In the genomic region with DNA sequence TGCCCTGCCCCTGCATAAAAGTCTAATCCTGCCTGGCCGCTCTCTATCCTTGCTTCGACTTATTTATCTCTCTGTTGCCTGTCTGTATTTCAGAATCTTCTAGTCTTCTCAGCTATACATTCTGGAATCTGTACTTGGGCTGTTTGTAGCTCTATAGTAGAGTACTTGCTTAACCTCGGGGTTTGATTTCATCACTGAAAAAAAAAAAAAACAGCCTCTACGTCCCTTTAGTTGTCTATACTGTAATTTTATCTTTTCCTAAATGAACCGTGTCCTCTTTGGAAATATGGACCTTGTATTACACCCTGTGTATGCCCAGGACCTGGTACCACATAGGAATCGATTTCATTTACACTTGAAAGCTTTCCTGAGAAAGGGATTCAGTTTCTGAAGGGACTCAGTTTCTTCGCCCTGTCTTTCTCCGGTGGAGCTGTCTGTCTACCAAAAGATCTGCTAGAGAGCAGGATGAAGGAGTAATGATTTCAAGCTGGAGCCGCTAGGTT, we compare ENCODE assay signal across 8 mouse cellular contexts. TPM values are rescaled to one million over a fixed set of nuclear protein-coding genes. Genes with fewer than 3 reads are reported as not detected.
DNase-seq lines count a peak whose midpoint lies in the region; ATAC-seq and TF ChIP-seq lines count a peak whose summit lies in the region.

No protein-coding gene starts in this region.

- no peaks in the 10 kb centered on the region for H3K79me2 ChIP-seq in myocyte (ENCODE audit: control insufficient read depth, insufficient read depth)

- H3K27ac ChIP-seq in kidney, postnatal 0 days: peak overlapping the region; percentile 75; the same call in 1 of the 2 replicates
- H3K27ac ChIP-seq in embryonic facial prominence, embryonic 12.5 days: no peak overlapping the region
- H3K27ac ChIP-seq in intestine, embryonic 16.5 days (ENCODE audit: low read length): no peak overlapping the region

- no peaks in the 10 kb centered on the region for H3K36me3 ChIP-seq in kidney, postnatal 0 days (ENCODE audit: insufficient read depth, low read length)
- peaks cover 7% of the 10 kb centered on the region; the same call in 1 of the 2 replicates for H3K36me3 ChIP-seq in embryonic facial prominence, embryonic 12.5 days
- H3K36me3 ChIP-seq in intestine, embryonic 16.5 days (ENCODE audit: control insufficient read depth, insufficient read depth, low read length): 0 out of 2 replicates have a peak, but pooled peaks cover 2% of the 10 kb centered on the region
- no peaks in the 10 kb centered on the region for H3K36me3 ChIP-seq in myocyte (ENCODE audit: control insufficient read depth, insufficient read depth)

- no peaks in the 10 kb centered on the region for H3K27me3 ChIP-seq in kidney, postnatal 0 days (ENCODE audit: insufficient read depth, low read length)
- peaks cover 43% of the 10 kb centered on the region for H3K27me3 ChIP-seq in embryonic facial prominence, embryonic 12.5 days
- H3K27me3 ChIP-seq in intestine, embryonic 16.5 days (replicated peaks; ENCODE audit: control insufficient read depth, insufficient read depth, low read length): peaks cover 10% of the 10 kb centered on the region
- H3K27me3 ChIP-seq in myocyte (ENCODE audit: control insufficient read depth, insufficient read depth, insufficient read length): no peaks in the 10 kb centered on the region

- H3K4me3 ChIP-seq in kidney, postnatal 0 days (replicated peaks; ENCODE audit: low read depth, low read length): peak overlapping the region; percentile 47
- peak overlapping the region; percentile 46 for H3K4me3 ChIP-seq in embryonic facial prominence, embryonic 12.5 days
- H3K4me3 ChIP-seq in intestine, embryonic 16.5 days (ENCODE audit: low read length): peak overlapping the region; percentile 55
- peak overlapping the region; percentile 62 for H3K4me3 ChIP-seq in myocyte

- no peak for DNase-seq in kidney, postnatal 0 days (ENCODE audit: low spot score)
- no peak for DNase-seq in kidney, postnatal 36 days
- DNase-seq in cerebellum, postnatal 36 days: no peak
- DNase-seq in B cell, adult 2 months: no peak
- DNase-seq in kidney, postnatal 25 days: no peak

- peak overlapping the region; percentile 66 for H3K4me2 ChIP-seq in kidney, postnatal 0 days (ENCODE audit: low read length)
- peak overlapping the region; percentile 37 for H3K4me2 ChIP-seq in embryonic facial prominence, embryonic 12.5 days (replicated peaks)
- peak overlapping the region; percentile 50 for H3K4me2 ChIP-seq in intestine, embryonic 16.5 days (ENCODE audit: low read depth, low read length)
- peak overlapping the region; percentile 84 for H3K4me2 ChIP-seq in myocyte (ENCODE audit: low read depth)

- H3K9me3 ChIP-seq in kidney, postnatal 0 days (replicated peaks; ENCODE audit: low read length): no peaks in the 10 kb centered on the region
- H3K9me3 ChIP-seq in embryonic facial prominence, embryonic 12.5 days: no peaks in the 10 kb centered on the region
- no peaks in the 10 kb centered on the region for H3K9me3 ChIP-seq in intestine, embryonic 16.5 days (ENCODE audit: control insufficient read depth, low read length)

- TF ChIP-seq CTCF in kidney, postnatal 0 days (IDR thresholded peaks at IDR 0.05; ENCODE audit: low read depth): no peak

- no peaks in the 10 kb centered on the region for H3K4me1 ChIP-seq in kidney, postnatal 0 days (replicated peaks; ENCODE audit: insufficient read depth, low read length)
- H3K4me1 ChIP-seq in embryonic facial prominence, embryonic 12.5 days: no peaks in the 10 kb centered on the region
- no peaks in the 10 kb centered on the region for H3K4me1 ChIP-seq in intestine, embryonic 16.5 days (ENCODE audit: control insufficient read depth, insufficient read depth, low read length)

- 45% methylated on average over 9 of the region's 9 CpGs for WGBS in kidney, postnatal 0 days
- 42% methylated on average over 9 of the region's 9 CpGs for WGBS in embryonic facial prominence, embryonic 12.5 days
- WGBS in intestine, embryonic 16.5 days: 33% methylated on average over 9 of the region's 9 CpGs

- H3K9ac ChIP-seq in kidney, postnatal 0 days (ENCODE audit: low read depth, low read length): 0 out of 2 replicates have a peak overlapping the region, but pooled peaks have one; percentile 8
- H3K9ac ChIP-seq in embryonic facial prominence, embryonic 12.5 days: no peak overlapping the region
- peak overlapping the region; percentile 37; the same call in 1 of the 2 replicates for H3K9ac ChIP-seq in intestine, embryonic 16.5 days (ENCODE audit: low read depth, low read length)

- TF ChIP-seq POLR2A in myocyte (IDR thresholded peaks at IDR 0.05; ENCODE audit: insufficient read length, low read depth): no peak

- ATAC-seq in kidney, postnatal 0 days (replicated peaks; ENCODE audit: low FRiP score, low read depth): no peak
- 0 out of 2 replicates have a peak, but pooled peaks have one; percentile 18 for ATAC-seq in embryonic facial prominence, embryonic 12.5 days (ENCODE audit: insufficient number of reproducible peaks, insufficient read depth, low FRiP score, low TSS enrichment)
- ATAC-seq in intestine, embryonic 16.5 days: peak; percentile 34

- H3ac ChIP-seq in myocyte (ENCODE audit: control insufficient read depth, insufficient read length): no peak overlapping the region

TF ChIP-seq in myocyte, 11 proteins besides CTCF, POLR2A, EP300 and RAD21:
- TF ChIP-seq USF1 (IDR thresholded peaks at IDR 0.05; ENCODE audit: low read depth): no peak
- TF ChIP-seq CEBPB (IDR thresholded peaks at IDR 0.05; ENCODE audit: insufficient read depth, poor library complexity, severe bottlenecking): no peak
- TF ChIP-seq E2F4 (IDR thresholded peaks at IDR 0.05; ENCODE audit: insufficient read depth): no peak
- TF ChIP-seq MYOG (IDR thresholded peaks at IDR 0.05; ENCODE audit: control insufficient read depth in 1 of 3, insufficient read depth in 1 of 3, insufficient read length in 2 of 3, low read depth in 2 of 3): no peak
- no peak for TF ChIP-seq REST (IDR thresholded peaks at IDR 0.05; ENCODE audit: insufficient read depth, insufficient read length)
- no peak for TF ChIP-seq MYOD1 (IDR thresholded peaks at IDR 0.05; ENCODE audit: control insufficient read depth in 1 of 3, insufficient read length in 2 of 3, low read depth in 2 of 3)
- no peak for TF ChIP-seq MAX (IDR thresholded peaks at IDR 0.05; ENCODE audit: low read depth)
- TF ChIP-seq TCF3 (IDR thresholded peaks at IDR 0.05; ENCODE audit: insufficient read length, low read depth): no peak
- TF ChIP-seq TCF12 (IDR thresholded peaks at IDR 0.05; ENCODE audit: insufficient read depth, poor library complexity, severe bottlenecking): no peak
- TF ChIP-seq POLR2AphosphoS2 (IDR thresholded peaks at IDR 0.05; ENCODE audit: insufficient read length, low read depth): no peak
- TF ChIP-seq SRF (IDR thresholded peaks at IDR 0.05; ENCODE audit: control insufficient read depth, insufficient read length, low read depth): no peak

RNA-seq across cellular contexts. Expression of gene Hsd17b10, which starts 0.4 kb away (rescaled TPM):
- 246 and 262 TPM in 2 replicates for polyA plus RNA-seq in kidney, postnatal 0 days (2015; fragmentation: Nextera tagmentation; extraction: Ambion mirVana)
- 223 and 230 TPM in 2 replicates for polyA plus RNA-seq in embryonic facial prominence, embryonic 12.5 days (2016; fragmentation: Nextera tagmentation; extraction: Ambion mirVana)
- 195 and 208 TPM in 2 replicates for polyA plus RNA-seq in intestine, embryonic 16.5 days (2015; fragmentation: Nextera tagmentation; extraction: Ambion mirVana)
- polyA plus RNA-seq in myocyte (2012; fragmentation: generic; extraction: Trizol): 151 TPM

RNA-seq across cellular contexts. Expression of gene Ribc1, which starts 14.9 kb away (rescaled TPM):
- polyA plus RNA-seq in kidney, postnatal 0 days (2015; fragmentation: Nextera tagmentation; extraction: Ambion mirVana): 3.2 and 3.7 TPM in 2 replicates
- 3.6 and 4.4 TPM in 2 replicates for polyA plus RNA-seq in embryonic facial prominence, embryonic 12.5 days (2016; fragmentation: Nextera tagmentation; extraction: Ambion mirVana)
- polyA plus RNA-seq in intestine, embryonic 16.5 days (2015; fragmentation: Nextera tagmentation; extraction: Ambion mirVana): 2.7 and 3.2 TPM in 2 replicates
- 0.97 TPM for polyA plus RNA-seq in myocyte (2012; fragmentation: generic; extraction: Trizol)

RNA-seq across cellular contexts. Expression of gene Smc1a, which starts 15.0 kb away (rescaled TPM):
- polyA plus RNA-seq in kidney, postnatal 0 days (2015; fragmentation: Nextera tagmentation; extraction: Ambion mirVana): 67.5 and 76.6 TPM in 2 replicates
- 111 and 126 TPM in 2 replicates for polyA plus RNA-seq in embryonic facial prominence, embryonic 12.5 days (2016; fragmentation: Nextera tagmentation; extraction: Ambion mirVana)
- polyA plus RNA-seq in intestine, embryonic 16.5 days (2015; fragmentation: Nextera tagmentation; extraction: Ambion mirVana): 71.4 and 77.9 TPM in 2 replicates
- polyA plus RNA-seq in myocyte (2012; fragmentation: generic; extraction: Trizol): 16.7 TPM
